Mouse (Mus musculus) erythroblast, embryonic 14.5 days (primary cell): ENCODE data around the gene Wipi2.

Experiments
- GATA1 ChIP-seq: IDR thresholded peaks from 2 replicates; pipeline ENCODE4 v1.6.1; 2012; ENCODE audit warnings: low read length, inconsistent platforms, mixed read lengths
- TAL1 ChIP-seq: IDR thresholded peaks from 3 replicates; pipeline ENCODE4 v1.6.1; 2012; ENCODE audit warnings: low read length, inconsistent platforms, mixed read lengths

DNA sequence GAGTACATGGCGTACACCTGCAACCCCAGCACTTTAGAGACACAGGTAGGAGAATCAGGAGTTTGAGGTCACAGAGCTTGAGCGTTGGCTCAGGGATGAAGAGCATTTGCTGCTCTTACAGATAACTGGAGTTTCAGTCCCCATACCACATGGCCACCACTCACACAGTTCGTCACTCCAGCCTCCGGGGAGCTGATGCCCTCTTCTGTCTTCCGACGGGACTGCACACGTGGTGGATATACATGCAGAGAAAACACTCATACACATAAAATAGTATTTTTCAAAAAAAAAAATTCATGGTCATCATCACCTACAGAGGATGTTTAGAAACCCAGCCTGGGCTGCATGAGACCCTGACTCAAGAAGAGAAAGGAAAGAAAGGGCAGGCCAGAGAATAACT is 4.4 kb upstream of the Wipi2 start:
- TF ChIP-seq GATA1 (no peak), TAL1 (no peak)
